Mouse (Mus musculus): ENCODE results near the gene Fam19a2.

Gene Fam19a2

GRCm38 (mm10) chr10:123395429-123395828, 131.6 kb downstream of the Fam19a2 start:
- no peak for DNase-seq

- DNase-seq, result peak; percentile 41 to 45
Observed at GRCm38 (mm10) chr10:123398136-123398535, 134.3 kb downstream of the Fam19a2 start.

- DNase-seq, result peak in 1 of 2 experiments; percentile 35
Observed at GRCm38 (mm10) chr10:123401188-123401587, 137.4 kb downstream of the Fam19a2 start.

GRCm38 (mm10) chr10:123402460-123402859, 138.7 kb downstream of the Fam19a2 start:
- no peak for DNase-seq

GRCm38 (mm10) chr10:123414953-123415352, 151.2 kb downstream of the Fam19a2 start:
- DNase-seq, result peak in 1 of 2 experiments; percentile 36

GRCm38 (mm10) chr10:123416024-123416423, 152.2 kb downstream of the Fam19a2 start:
- DNase-seq, result no peak

- no peak for DNase-seq
Observed at GRCm38 (mm10) chr10:123418616-123419173, 154.9 kb downstream of the Fam19a2 start.

GRCm38 (mm10) chr10:123420249-123420648, 156.5 kb downstream of the Fam19a2 start:
- DNase-seq, result no peak

- no peak for DNase-seq
Observed at GRCm38 (mm10) chr10:123424482-123424881, 160.7 kb downstream of the Fam19a2 start.

- no peak for DNase-seq
Observed at GRCm38 (mm10) chr10:123426527-123427363, 162.9 kb downstream of the Fam19a2 start.

GRCm38 (mm10) chr10:123431569-123431968, 167.8 kb downstream of the Fam19a2 start:
- DNase-seq, result no peak

- DNase-seq, result no peak
Observed at GRCm38 (mm10) chr10:123437576-123437975, 173.8 kb downstream of the Fam19a2 start.

- no peak for DNase-seq
Observed at GRCm38 (mm10) chr10:123456800-123457199, 193.0 kb downstream of the Fam19a2 start.

- no peak for DNase-seq
Observed at GRCm38 (mm10) chr10:123460466-123460865, 196.7 kb downstream of the Fam19a2 start.

- no peak for DNase-seq
Observed at GRCm38 (mm10) chr10:123462305-123462704, 198.5 kb downstream of the Fam19a2 start.

- DNase-seq, result no peak
Observed at GRCm38 (mm10) chr10:123514749-123515148, 251.0 kb downstream of the Fam19a2 start.

GRCm38 (mm10) chr10:123520613-123521012, 256.8 kb downstream of the Fam19a2 start:
- no peak for DNase-seq

- DNase-seq, result no peak
Observed at GRCm38 (mm10) chr10:123521203-123521602, 257.4 kb downstream of the Fam19a2 start.

GRCm38 (mm10) chr10:123525424-123525823, 261.6 kb downstream of the Fam19a2 start:
- DNase-seq, result no peak

GRCm38 (mm10) chr10:123526059-123526458, 262.3 kb downstream of the Fam19a2 start:
- DNase-seq, result no peak

GRCm38 (mm10) chr10:123536143-123536542, 272.3 kb downstream of the Fam19a2 start:
- no peak for DNase-seq

- DNase-seq, result no peak
Observed at GRCm38 (mm10) chr10:123548391-123548790, 284.6 kb downstream of the Fam19a2 start.

GRCm38 (mm10) chr10:123567677-123568076, 303.9 kb downstream of the Fam19a2 start:
- DNase-seq, result peak; percentile 33 to 38

GRCm38 (mm10) chr10:123570616-123571188, 306.9 kb downstream of the Fam19a2 start:
- no peak for DNase-seq

All from kidney, postnatal 25 days (tissue).